Mouse (Mus musculus) right cerebral cortex, adult 18-20 months (tissue): ENCODE measurements around the gene Car5b.
A peak's percentile ranks its signal among the peaks of the same experiment; 100 is the strongest.

Experiments
- DNase-seq: peaks from one replicate; pipeline ENCODE4 v3.0.0; 2022; ENCODE audit warnings: mixed read lengths

The Car5b gene

GRCm38 (mm10) chrX:164027607-164028289, at the start of gene Car5b:
Gene Car5b, minus strand, starts transcription at chrX:164027997.
- DNase-seq = peak; percentile 54

GRCm38 (mm10) chrX:164076040-164076775, 48.4 kb upstream of the Car5b start, which contains the start of gene Siah1b:
Gene Siah1b, minus strand, starts transcription at chrX:164076493.
- peak; percentile 94 for DNase-seq

GRCm38 (mm10) chrX:164068968-164069367, 41.2 kb upstream of the Car5b start:
- no peak for DNase-seq

GRCm38 (mm10) chrX:164066185-164066584, 38.4 kb upstream of the Car5b start:
- DNase-seq = peak; percentile 52

- no peak for DNase-seq
These were observed 31.3 kb upstream of the Car5b start for GRCm38 (mm10) chrX:164059070-164059469.

- DNase-seq = no peak
These were observed 30.7 kb upstream of the Car5b start for GRCm38 (mm10) chrX:164058523-164058922.

GRCm38 (mm10) chrX:164055726-164056125, 27.9 kb upstream of the Car5b start:
- DNase-seq = no peak

GRCm38 (mm10) chrX:164046736-164047135, 18.9 kb upstream of the Car5b start:
- no peak for DNase-seq

GRCm38 (mm10) chrX:164042069-164042468, 14.3 kb upstream of the Car5b start:
- peak; percentile 71 for DNase-seq

GRCm38 (mm10) chrX:164038882-164039281, 11.1 kb upstream of the Car5b start:
- no peak for DNase-seq

- DNase-seq = no peak
These were observed 8.1 kb upstream of the Car5b start for GRCm38 (mm10) chrX:164035931-164036330.

- DNase-seq = no peak
These were observed 7.6 kb upstream of the Car5b start for GRCm38 (mm10) chrX:164035401-164035800.

- no peak for DNase-seq
These were observed 4.7 kb upstream of the Car5b start for GRCm38 (mm10) chrX:164032526-164032925.

GRCm38 (mm10) chrX:164015636-164016035, 12.2 kb downstream of the Car5b start:
- DNase-seq = no peak

- DNase-seq = no peak
These were observed 12.8 kb downstream of the Car5b start for GRCm38 (mm10) chrX:164014956-164015355.

GRCm38 (mm10) chrX:164013318-164013717, 14.5 kb downstream of the Car5b start:
- no peak for DNase-seq

- no peak for DNase-seq
These were observed 23.0 kb downstream of the Car5b start for GRCm38 (mm10) chrX:164004809-164005208.

- DNase-seq = no peak
These were observed 27.9 kb downstream of the Car5b start for GRCm38 (mm10) chrX:163999848-164000247.

GRCm38 (mm10) chrX:163996754-163997153, 31.0 kb downstream of the Car5b start:
- no peak for DNase-seq

GRCm38 (mm10) chrX:163987718-163988374, 40.0 kb downstream of the Car5b start:
- no peak for DNase-seq

- no peak for DNase-seq
These were observed 45.7 kb downstream of the Car5b start for GRCm38 (mm10) chrX:163982129-163982528.

- DNase-seq = no peak
These were observed 46.3 kb downstream of the Car5b start for GRCm38 (mm10) chrX:163981500-163981899.

- no peak for DNase-seq
These were observed 46.7 kb downstream of the Car5b start for GRCm38 (mm10) chrX:163981092-163981491.

GRCm38 (mm10) chrX:163958467-163958875, 69.3 kb downstream of the Car5b start, which contains the start of gene Zrsr2:
Gene Zrsr2, minus strand, starts transcription at chrX:163958661.
- peak; percentile 85 for DNase-seq
